Mouse (Mus musculus) brain, embryonic 18.5 days (tissue): ENCODE results near the gene Necap1.

Experiments
- DNase-seq: peaks from one replicate; pipeline ENCODE4 v3.0.0-alpha.2; 2012; ENCODE audit warnings: low read depth, low spot score

Gene Necap1

GRCm38 (mm10) chr6:122873871-122874719 is at the start of gene Necap1:
Gene Necap1 (plus strand): TSS chr6:122874474.
- DNase-seq: peak; percentile 91

- DNase-seq: no peak
Measured at GRCm38 (mm10) chr6:122825166-122825565, 49.1 kb upstream of the Necap1 start.

GRCm38 (mm10) chr6:122825923-122826742 is 48.1 kb upstream of the Necap1 start:
- no peak for DNase-seq

- DNase-seq: no peak
Measured at GRCm38 (mm10) chr6:122828086-122828485, 46.2 kb upstream of the Necap1 start.

- no peak for DNase-seq
Measured at GRCm38 (mm10) chr6:122832880-122833279, 41.4 kb upstream of the Necap1 start.

GRCm38 (mm10) chr6:122834365-122834764 is 39.9 kb upstream of the Necap1 start:
- DNase-seq: no peak

GRCm38 (mm10) chr6:122836974-122837373 is 37.3 kb upstream of the Necap1 start:
- no peak for DNase-seq

GRCm38 (mm10) chr6:122837539-122837938 is 36.7 kb upstream of the Necap1 start:
- DNase-seq: no peak

- DNase-seq: no peak
Measured at GRCm38 (mm10) chr6:122843759-122844158, 30.5 kb upstream of the Necap1 start.

- no peak for DNase-seq
Measured at GRCm38 (mm10) chr6:122852696-122853095, 21.6 kb upstream of the Necap1 start.

- DNase-seq: no peak
Measured at GRCm38 (mm10) chr6:122854552-122854951, 19.7 kb upstream of the Necap1 start.

GRCm38 (mm10) chr6:122855955-122856354 is 18.3 kb upstream of the Necap1 start, which contains the start of gene C3ar1:
Gene C3ar1 (minus strand): TSS chr6:122856161.
- DNase-seq: no peak

GRCm38 (mm10) chr6:122862434-122862833 is 11.8 kb upstream of the Necap1 start:
- DNase-seq: no peak

GRCm38 (mm10) chr6:122862871-122863270 is 11.4 kb upstream of the Necap1 start:
- no peak for DNase-seq

GRCm38 (mm10) chr6:122867914-122868313 is 6.4 kb upstream of the Necap1 start:
- DNase-seq: no peak

GRCm38 (mm10) chr6:122869846-122870245 is 4.4 kb upstream of the Necap1 start:
- no peak for DNase-seq

- DNase-seq: no peak
Measured at GRCm38 (mm10) chr6:122872800-122873199, 1.5 kb upstream of the Necap1 start.

- no peak for DNase-seq
Measured at GRCm38 (mm10) chr6:122874720-122875389, 581 bp downstream of the Necap1 start.

GRCm38 (mm10) chr6:122879141-122879735 is 5.0 kb downstream of the Necap1 start:
- DNase-seq: no peak

- DNase-seq: no peak
Measured at GRCm38 (mm10) chr6:122879781-122880505, 5.7 kb downstream of the Necap1 start.

GRCm38 (mm10) chr6:122881287-122881686 is 7.0 kb downstream of the Necap1 start:
- no peak for DNase-seq
